Mouse (Mus musculus): ENCODE results near the gene Pcp2. TPM values are rescaled to one million over a fixed set of nuclear protein-coding genes. Genes with fewer than 3 reads are reported as not detected.

Pcp2 gene
- total and polyA plus RNA-seq, 3 experiments = 0.35 to 0.54 TPM; not detected in 1

GRCm38 (mm10) chr8:3648268-3648667, 22.9 kb upstream of the Pcp2 start:
- H3K4me1 ChIP-seq (ENCODE audit: control insufficient read depth in 1 of 2, insufficient read depth in 2 of 2, low read length in 2 of 2) = 0 out of 4 replicates have a peak, but pooled peaks cover 0 to 9% of the 10 kb centered on the region in 2 experiments
- H3K9me3 ChIP-seq (replicated peaks; ENCODE audit: insufficient read depth, low read length) = no peaks in the 10 kb centered on the region
- H3K27me3 ChIP-seq (ENCODE audit: control insufficient read depth in 1 of 2, insufficient read depth in 2 of 2, low read length in 2 of 2) = no peaks in the 10 kb centered on the region
- TF ChIP-seq MAFK (IDR thresholded peaks at IDR 0.05; ENCODE audit: borderline replicate concordance, low read depth, low read length) (no peak), TBP (IDR thresholded peaks at IDR 0.05; ENCODE audit: low read depth, low read length) (no peak), E2F4 (IDR thresholded peaks at IDR 0.05; ENCODE audit: borderline replicate concordance, low read depth, low read length) (no peak), USF1 (IDR thresholded peaks at IDR 0.05; ENCODE audit: low read depth, low read length) (peak; percentile 35; the same call in 1 of the 2 replicates)
- H3K27ac ChIP-seq (ENCODE audit: control insufficient read depth, low read depth, low read length) = no peak overlapping the region
- DNase-seq (ENCODE audit: low read depth, low spot score) = no peak
- no peak overlapping the region for H3K4me3 ChIP-seq (ENCODE audit: control insufficient read depth in 1 of 2, insufficient read depth in 1 of 2, low read depth in 2 of 2, low read length in 2 of 2)
- H3K79me2 ChIP-seq (ENCODE audit: control insufficient read depth, insufficient read depth, low read length, poor library complexity) = no peaks in the 10 kb centered on the region
- H3K9ac ChIP-seq (ENCODE audit: control insufficient read depth, low read depth, low read length, poor library complexity, severe bottlenecking) = no peak overlapping the region
- H3K36me3 ChIP-seq (ENCODE audit: control insufficient read depth in 1 of 2, insufficient read depth in 2 of 2, low read length in 2 of 2) = no peaks in the 10 kb centered on the region

- Histone ChIP-seq H3K4me1 (ENCODE audit: control insufficient read depth in 1 of 2, insufficient read depth in 2 of 2, low read length in 2 of 2) (0 out of 4 replicates have a peak, but pooled peaks cover 0 to 9% of the 10 kb centered on the region in 2 experiments), H3K9ac (ENCODE audit: control insufficient read depth, low read depth, low read length, poor library complexity, severe bottlenecking) (no peak overlapping the region), H3K27me3 (ENCODE audit: control insufficient read depth in 1 of 2, insufficient read depth in 2 of 2, low read length in 2 of 2) (no peaks in the 10 kb centered on the region), H3K27ac (ENCODE audit: control insufficient read depth, low read depth, low read length) (no peak overlapping the region), H3K79me2 (ENCODE audit: control insufficient read depth, insufficient read depth, low read length, poor library complexity) (no peaks in the 10 kb centered on the region), H3K4me3 (ENCODE audit: control insufficient read depth in 1 of 2, insufficient read depth in 1 of 2, low read depth in 2 of 2, low read length in 2 of 2) (no peak overlapping the region), H3K36me3 (ENCODE audit: control insufficient read depth in 1 of 2, insufficient read depth in 2 of 2, low read length in 2 of 2) (no peaks in the 10 kb centered on the region), H3K9me3 (replicated peaks; ENCODE audit: insufficient read depth, low read length) (no peaks in the 10 kb centered on the region)
- DNase-seq (ENCODE audit: low read depth, low spot score) = no peak
- no peak for TF ChIP-seq SMC3 (IDR thresholded peaks at IDR 0.05; ENCODE audit: low read depth, low read length)
- TF ChIP-seq NRF1 (IDR thresholded peaks at IDR 0.05; ENCODE audit: insufficient read depth, low read depth, low read length, poor library complexity, severe bottlenecking) = no peak
- TF ChIP-seq ETS1 (IDR thresholded peaks at IDR 0.05; ENCODE audit: low read depth, low read length) = no peak
- no peak for TF ChIP-seq MYB (IDR thresholded peaks at IDR 0.05; ENCODE audit: low read depth, low read length)
- no peak for TF ChIP-seq GATA1 (IDR thresholded peaks at IDR 0.05; ENCODE audit: low read depth, low read length)
- TF ChIP-seq MAX (IDR thresholded peaks at IDR 0.05; ENCODE audit: low read length) = no peak
- TF ChIP-seq USF2 (IDR thresholded peaks at IDR 0.05; ENCODE audit: borderline replicate concordance in 1 of 2, insufficient read depth in 1 of 2, low read depth in 1 of 2, low read length in 2 of 2) = no peak
- TF ChIP-seq JUND (IDR thresholded peaks at IDR 0.05; ENCODE audit: low read depth, low read length) = no peak
- TF ChIP-seq CHD2 (IDR thresholded peaks at IDR 0.05; ENCODE audit: low read length) = no peak
- TF ChIP-seq TCF12 (IDR thresholded peaks at IDR 0.05; ENCODE audit: low read depth, low read length) = no peak
- TF ChIP-seq RAD21 (IDR thresholded peaks at IDR 0.05; ENCODE audit: low read depth, low read length) = no peak
- TF ChIP-seq HCFC1 (IDR thresholded peaks at IDR 0.05; ENCODE audit: low read depth, low read length) = no peak
- no peak for TF ChIP-seq UBTF (IDR thresholded peaks at IDR 0.05; ENCODE audit: borderline replicate concordance, insufficient read depth, low read depth, low read length)
- TF ChIP-seq CTCF (IDR thresholded peaks at IDR 0.05 in 2 of 3, conservative IDR thresholded peaks at IDR 0.05 in 1 of 3; ENCODE audit: control insufficient read depth in 1 of 3, insufficient read depth in 1 of 3, low read depth in 2 of 3, low read length in 3 of 3, poor library complexity in 1 of 3, severe bottlenecking in 1 of 3) = no peak
- TF ChIP-seq ZKSCAN1 (IDR thresholded peaks at IDR 0.05; ENCODE audit: low read depth, low read length) = no peak
These were observed 22.2 kb upstream of the Pcp2 start for GRCm38 (mm10) chr8:3647561-3647960.
